Mouse (Mus musculus) intestine, embryonic 16.5 days (tissue): ENCODE data around the gene Sorcs2. TPM values are rescaled to one million over a fixed set of nuclear protein-coding genes. Genes with fewer than 3 reads are reported as not detected.

Experiments
- ATAC-seq: fragments of 200-750 bp; cut with Nextera tagmentation; 2 replicates; pipeline ENCODE4 v1.8.0; 2017; ENCODE audit warnings: moderate TSS enrichment, moderate library complexity
- H3K27ac ChIP-seq: fragments of 300-500 bp; sonication (generic); 2 replicates; pipeline ENCODE4 v1.5.1; 2014; ENCODE audit warnings: mild to moderate bottlenecking, low read length
- H3K27me3 ChIP-seq: fragments of 300-500 bp; sonication (generic); replicated peaks from 2 replicates; pipeline ENCODE4 v1.6.1; 2014; ENCODE audit warnings: low read length, control low read depth, mixed read lengths; ENCODE audit not compliant: control insufficient read depth, insufficient read depth
- H3K36me3 ChIP-seq: fragments of 300-500 bp; sonication (generic); 2 replicates; pipeline ENCODE4 v1.6.1; 2014; ENCODE audit warnings: low read length, control low read depth; ENCODE audit not compliant: control insufficient read depth, insufficient read depth
- H3K4me1 ChIP-seq: fragments of 300-500 bp; sonication (generic); 2 replicates; pipeline ENCODE4 v1.6.1; 2014; ENCODE audit warnings: low read length, control low read depth, mixed read lengths; ENCODE audit not compliant: control insufficient read depth, insufficient read depth
- H3K4me2 ChIP-seq: fragments of 300-500 bp; sonication (generic); 2 replicates; pipeline ENCODE4 v1.6.1; 2014; ENCODE audit warnings: low read depth, low read length, control low read depth
- H3K4me3 ChIP-seq: fragments of 300-500 bp; sonication (generic); 2 replicates; pipeline ENCODE4 v1.5.1; 2014; ENCODE audit warnings: mild to moderate bottlenecking, low read length
- H3K9ac ChIP-seq: fragments of 300-500 bp; sonication (generic); 2 replicates; pipeline ENCODE4 v1.6.1; 2014; ENCODE audit warnings: low read depth, low read length
- H3K9me3 ChIP-seq: fragments of 300-500 bp; sonication (generic); 2 replicates; pipeline ENCODE4 v1.6.1; 2016; ENCODE audit warnings: low read length, control low read depth; ENCODE audit not compliant: control insufficient read depth
- WGBS: fragments of 180-500 bp; shearing (Covaris S2); extraction: QIAGEN DNeasy Blood & Tissue Kit; methylation state at CpG from one replicate; pipeline ENCODE4 v1.1.7; 2014; 5-methylcytosine and 5-hydroxymethylcytosine counted together
- polyA plus RNA-seq: library from polyadenylated mRNA; unstranded; fragments of >200 nt; fragmentation: Nextera tagmentation; extraction: Ambion mirVana; gene quantifications from 2 replicates; pipeline ENCODE4 v1.2.1, GENCODE M21; 2015

Sorcs2 gene
- polyA plus RNA-seq, 1 experiment from 2014 or later = 8.3 TPM

- Histone ChIP-seq H3K4me1 (peaks cover 5% of the 10 kb centered on the region; the same call in 1 of the 2 replicates), H3K9ac (0 out of 2 replicates have a peak overlapping the region, but pooled peaks have one; percentile 4), H3K36me3 (no peaks in the 10 kb centered on the region), H3K27me3 (no peaks in the 10 kb centered on the region), H3K4me3 (no peak overlapping the region), H3K9me3 (no peaks in the 10 kb centered on the region), H3K4me2 (no peak overlapping the region), H3K27ac (no peak overlapping the region)
- no peak for ATAC-seq
- 51% methylated on average over 3 of the region's 3 CpGs for WGBS
These were observed 269.4 kb downstream of the Sorcs2 start for GRCm38 (mm10) chr5:36128513-36128912.

GRCm38 (mm10) chr5:36124993-36125392 lies 272.9 kb downstream of the Sorcs2 start:
- no peaks in the 10 kb centered on the region for H3K36me3 ChIP-seq
- no peak overlapping the region for H3K9ac ChIP-seq
- no peak overlapping the region for H3K4me2 ChIP-seq
- H3K4me3 ChIP-seq = no peak overlapping the region
- H3K4me1 ChIP-seq = peaks cover 14% of the 10 kb centered on the region
- H3K27ac ChIP-seq = no peak overlapping the region
- H3K27me3 ChIP-seq = no peaks in the 10 kb centered on the region
- 55% methylated on average over 6 of the region's 6 CpGs for WGBS
- H3K9me3 ChIP-seq = no peaks in the 10 kb centered on the region
- no peak for ATAC-seq

GRCm38 (mm10) chr5:36122987-36123386 lies 275.0 kb downstream of the Sorcs2 start:
- 46% methylated on average over 10 of the region's 10 CpGs for WGBS
- 0 out of 2 replicates have a peak overlapping the region, but pooled peaks have one; percentile 15 for H3K27ac ChIP-seq
- no peaks in the 10 kb centered on the region for H3K36me3 ChIP-seq
- H3K4me3 ChIP-seq = no peak overlapping the region
- H3K27me3 ChIP-seq = no peaks in the 10 kb centered on the region
- H3K9ac ChIP-seq = no peak overlapping the region
- no peak overlapping the region for H3K4me2 ChIP-seq
- H3K9me3 ChIP-seq = no peaks in the 10 kb centered on the region
- peak; percentile 47; the same call in 1 of the 2 replicates for ATAC-seq
- peaks cover 14% of the 10 kb centered on the region for H3K4me1 ChIP-seq

GRCm38 (mm10) chr5:36120931-36121341 lies 277.0 kb downstream of the Sorcs2 start:
- Histone ChIP-seq H3K27ac (no peak overlapping the region), H3K36me3 (no peaks in the 10 kb centered on the region), H3K27me3 (no peaks in the 10 kb centered on the region), H3K4me1 (peaks cover 14% of the 10 kb centered on the region), H3K9ac (no peak overlapping the region), H3K4me2 (no peak overlapping the region), H3K9me3 (no peaks in the 10 kb centered on the region), H3K4me3 (no peak overlapping the region)
- ATAC-seq = peak; percentile 63
- 28% methylated on average over 3 of the region's 3 CpGs for WGBS

GRCm38 (mm10) chr5:36118061-36118460 lies 279.9 kb downstream of the Sorcs2 start:
- Histone ChIP-seq H3K4me2 (no peak overlapping the region), H3K9me3 (no peaks in the 10 kb centered on the region), H3K36me3 (no peaks in the 10 kb centered on the region), H3K27me3 (no peaks in the 10 kb centered on the region), H3K4me1 (peaks cover 9% of the 10 kb centered on the region), H3K9ac (no peak overlapping the region), H3K4me3 (no peak overlapping the region), H3K27ac (no peak overlapping the region)
- WGBS = 51% methylated on average over 5 of the region's 5 CpGs
- no peak for ATAC-seq

GRCm38 (mm10) chr5:36115519-36115918 lies 282.4 kb downstream of the Sorcs2 start:
- Histone ChIP-seq H3K36me3 (no peaks in the 10 kb centered on the region), H3K4me1 (peaks cover under 1% of the 10 kb centered on the region; the same call in 1 of the 2 replicates), H3K4me3 (no peak overlapping the region), H3K27me3 (no peaks in the 10 kb centered on the region), H3K9ac (no peak overlapping the region), H3K9me3 (no peaks in the 10 kb centered on the region), H3K27ac (no peak overlapping the region), H3K4me2 (no peak overlapping the region)
- ATAC-seq = no peak
- 65% methylated on average over 7 of the region's 7 CpGs for WGBS

- Histone ChIP-seq H3K36me3 (no peaks in the 10 kb centered on the region), H3K4me1 (no peaks in the 10 kb centered on the region), H3K4me2 (no peak overlapping the region), H3K27me3 (no peaks in the 10 kb centered on the region), H3K9ac (no peak overlapping the region), H3K9me3 (no peaks in the 10 kb centered on the region), H3K27ac (no peak overlapping the region), H3K4me3 (no peak overlapping the region)
- 92% methylated on average over 2 of the region's 2 CpGs for WGBS
- ATAC-seq = no peak
These were observed 284.2 kb downstream of the Sorcs2 start for GRCm38 (mm10) chr5:36113696-36114095.

GRCm38 (mm10) chr5:36112696-36113095 lies 285.2 kb downstream of the Sorcs2 start:
- Histone ChIP-seq H3K4me2 (no peak overlapping the region), H3K9me3 (no peaks in the 10 kb centered on the region), H3K27me3 (no peaks in the 10 kb centered on the region), H3K9ac (no peak overlapping the region), H3K36me3 (no peaks in the 10 kb centered on the region), H3K4me1 (no peaks in the 10 kb centered on the region), H3K27ac (no peak overlapping the region), H3K4me3 (no peak overlapping the region)
- WGBS = 71% methylated on average over 6 of the region's 6 CpGs
- ATAC-seq = no peak

GRCm38 (mm10) chr5:36111516-36111915 lies 286.4 kb downstream of the Sorcs2 start:
- H3K9ac ChIP-seq = no peak overlapping the region

GRCm38 (mm10) chr5:36108339-36108887 lies 289.5 kb downstream of the Sorcs2 start:
- 76% methylated on average over 4 of the region's 4 CpGs for WGBS
- Histone ChIP-seq H3K4me2 (no peak overlapping the region), H3K9ac (no peak overlapping the region), H3K9me3 (no peaks in the 10 kb centered on the region), H3K27me3 (no peaks in the 10 kb centered on the region), H3K4me3 (no peak overlapping the region), H3K36me3 (no peaks in the 10 kb centered on the region), H3K4me1 (no peaks in the 10 kb centered on the region), H3K27ac (no peak overlapping the region)
- ATAC-seq = no peak

More at GRCm38 (mm10) chr5:36111516-36111915, 286.4 kb downstream of the Sorcs2 start:
- no peaks in the 10 kb centered on the region for H3K9me3 ChIP-seq
- no peak overlapping the region for H3K4me3 ChIP-seq
- no peaks in the 10 kb centered on the region for H3K27me3 ChIP-seq
- no peaks in the 10 kb centered on the region for H3K36me3 ChIP-seq
- no peak overlapping the region for H3K27ac ChIP-seq
- 79% methylated on average over 3 of the region's 3 CpGs for WGBS
- no peak overlapping the region for H3K4me2 ChIP-seq
- ATAC-seq = no peak
- H3K4me1 ChIP-seq = no peaks in the 10 kb centered on the region
